Mouse (Mus musculus): ENCODE results near the gene Klra9. TPM values are rescaled to one million over a fixed set of nuclear protein-coding genes. Genes with fewer than 3 reads are reported as not detected.
"Not testable (repeated sequence)": the region's sequence is repeated elsewhere in the genome, so short reads cannot be mapped to it uniquely, and the experiment has no call there.

The Klra9 gene
- polyA plus RNA-seq (2015; fragmentation: Nextera tagmentation; extraction: Ambion mirVana): not detected in 2 replicates

DNA sequence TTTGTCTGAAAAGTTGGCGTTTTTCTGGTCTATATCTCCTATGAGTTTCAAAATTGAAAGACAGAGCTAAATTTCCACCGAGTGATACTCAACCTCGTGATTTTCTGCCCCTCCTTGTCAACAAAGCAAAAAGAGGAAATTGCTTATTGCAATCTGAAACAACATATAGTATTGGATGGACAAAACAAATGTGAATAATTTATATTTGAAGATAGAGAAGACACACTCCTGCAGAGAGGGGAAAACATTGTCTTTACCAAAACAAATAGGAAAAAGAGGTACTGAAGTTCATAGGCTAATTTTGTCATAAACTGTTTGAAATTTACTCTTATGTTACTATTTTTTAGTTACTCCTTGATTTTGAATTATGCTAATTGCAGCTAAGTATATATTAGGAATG is at the start of gene Klra9:
TSS of gene Klra9 (minus strand) at position 101 of the 400 bp plus-strand sequence.
- not testable (repeated sequence) for ATAC-seq (ENCODE audit: insufficient number of reproducible peaks, low FRiP score, low TSS enrichment, low read depth); H3K4me2 ChIP-seq; H3K27ac ChIP-seq; H3K9me3 ChIP-seq; H3K9ac ChIP-seq; H3K36me3 ChIP-seq; H3K27me3 ChIP-seq; H3K4me3 ChIP-seq; H3K4me1 ChIP-seq
- 55% methylated on average over 3 of the region's 3 CpGs for WGBS

DNA sequence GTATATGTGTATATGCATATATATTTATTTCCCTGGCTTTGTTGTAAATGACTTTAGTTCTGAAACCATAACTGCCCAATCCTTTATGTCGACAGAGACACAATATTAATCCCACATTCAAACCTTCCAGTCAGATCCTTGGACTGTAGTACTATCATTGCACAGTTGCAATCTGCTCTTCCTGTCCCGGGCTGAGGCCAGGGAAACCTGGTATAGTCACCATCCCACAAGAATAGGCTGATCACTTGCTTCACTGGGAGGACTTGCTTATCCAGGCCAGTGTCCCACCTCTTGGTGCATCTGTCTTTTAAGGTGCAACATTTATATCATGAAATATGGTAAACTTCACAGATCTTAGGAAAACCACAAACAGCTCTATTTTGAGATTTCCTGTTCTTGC is 44.6 kb upstream of the Klra9 start:
- Histone ChIP-seq H3K4me1 (no peaks in the 10 kb centered on the region), H3K4me2 (no peak overlapping the region), H3K27ac (no peak overlapping the region), H3K27me3 (no peaks in the 10 kb centered on the region), H3K9me3 (no peaks in the 10 kb centered on the region), H3K4me3 (no peak overlapping the region), H3K9ac (no peak overlapping the region), H3K36me3 (no peaks in the 10 kb centered on the region)
- no peak for ATAC-seq (ENCODE audit: insufficient number of reproducible peaks, low FRiP score, low TSS enrichment, low read depth)
- WGBS: 70% methylated on average over 2 of the region's 2 CpGs

DNA sequence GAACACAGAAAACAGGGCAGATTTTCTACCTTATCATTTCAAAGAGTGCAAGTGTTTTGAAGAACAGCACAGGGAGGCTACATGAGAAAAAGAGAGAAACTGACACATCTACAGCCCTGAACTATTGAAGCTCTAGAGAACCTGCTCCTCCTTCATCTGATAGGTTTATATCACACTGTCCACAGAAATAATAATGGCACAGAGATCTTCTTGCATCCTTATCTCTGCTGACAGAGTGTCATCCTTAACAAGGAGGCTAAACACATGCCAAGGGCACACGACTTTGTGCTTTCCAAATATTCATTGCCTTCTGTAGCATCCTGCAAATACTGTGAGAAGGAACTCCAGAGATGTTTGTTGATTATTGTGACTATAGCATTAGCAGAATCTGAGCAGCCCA is 43.7 kb upstream of the Klra9 start:
- no peak for ATAC-seq (ENCODE audit: insufficient number of reproducible peaks, low FRiP score, low TSS enrichment, low read depth)
- WGBS: 48% methylated on average over 1 of the region's 1 CpGs
- Histone ChIP-seq H3K27me3 (no peaks in the 10 kb centered on the region), H3K9ac (no peak overlapping the region), H3K36me3 (no peaks in the 10 kb centered on the region), H3K4me1 (no peaks in the 10 kb centered on the region), H3K27ac (no peak overlapping the region), H3K4me2 (no peak overlapping the region), H3K4me3 (no peak overlapping the region), H3K9me3 (no peaks in the 10 kb centered on the region)

DNA sequence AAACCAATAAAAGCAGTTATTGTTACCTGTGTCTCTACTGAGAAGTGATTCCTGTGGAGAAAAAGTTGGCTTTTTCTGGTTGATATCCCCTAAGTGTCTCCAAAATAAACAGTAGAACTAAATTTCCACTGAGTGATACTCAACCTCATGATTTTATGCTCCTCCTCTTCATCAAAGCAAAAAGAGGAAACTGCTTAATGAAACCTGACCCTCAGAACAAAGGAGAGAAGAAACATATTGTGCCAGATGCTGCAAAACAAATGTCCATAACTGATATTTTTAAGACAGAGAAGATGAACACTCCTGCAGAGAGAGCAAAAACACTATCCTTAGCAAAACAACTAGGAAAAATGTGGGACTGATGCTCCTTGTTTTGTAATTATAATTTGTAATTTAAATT is 40.3 kb upstream of the Klra9 start, which contains the start of gene Klra7:
TSS of gene Klra7 (minus strand) at position 101 of the 400 bp plus-strand sequence.
- no peak for ATAC-seq (ENCODE audit: insufficient number of reproducible peaks, low FRiP score, low TSS enrichment, low read depth)
- no peak within 1 kb of the TSS for H3K9ac ChIP-seq
- H3K36me3 ChIP-seq: no peaks in the 10 kb centered on the region
- H3K9me3 ChIP-seq: no peaks in the 10 kb centered on the region
- no peaks in the 10 kb centered on the region for H3K27me3 ChIP-seq
- no peak within 1 kb of the TSS for H3K4me2 ChIP-seq
- no peaks in the 10 kb centered on the region for H3K4me1 ChIP-seq
- no peak within 1 kb of the TSS for H3K4me3 ChIP-seq
- no peak within 1 kb of the TSS for H3K27ac ChIP-seq

- WGBS: 90% methylated on average over 1 of the region's 1 CpGs
- H3K9me3 ChIP-seq; ATAC-seq (ENCODE audit: insufficient number of reproducible peaks, low FRiP score, low TSS enrichment, low read depth); H3K4me2 ChIP-seq; H3K4me1 ChIP-seq; H3K9ac ChIP-seq; H3K27ac ChIP-seq; H3K36me3 ChIP-seq; H3K27me3 ChIP-seq; H3K4me3 ChIP-seq: not testable (repeated sequence)
These were observed 4.5 kb upstream of the Klra9 start for GRCm38 (mm10) chr6:130197453-130197852.

DNA sequence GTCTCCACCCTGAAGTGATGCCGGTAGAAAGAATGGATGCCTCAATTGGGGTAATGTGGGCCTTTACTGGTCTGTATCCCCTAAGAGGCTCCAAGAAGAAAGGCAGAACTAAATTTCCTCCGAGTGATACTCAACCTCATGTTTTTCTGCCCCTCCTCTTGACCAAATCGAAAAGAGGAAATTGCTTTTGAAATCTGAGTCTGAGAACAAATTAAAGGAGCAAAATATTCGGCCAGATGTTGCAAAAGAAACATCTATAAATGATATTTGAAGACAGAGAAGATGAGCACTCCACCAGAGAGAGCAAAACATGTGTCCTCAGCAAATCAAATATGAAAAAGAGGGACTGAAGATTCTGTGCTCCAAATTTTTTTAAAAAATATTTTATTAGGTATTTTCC is 63.1 kb downstream of the Klra9 start, which contains the start of gene Klra8:
TSS of gene Klra8 (minus strand) at position 101 of the 400 bp plus-strand sequence.
- not testable (repeated sequence) for H3K36me3 ChIP-seq; H3K4me3 ChIP-seq; H3K27ac ChIP-seq; H3K9ac ChIP-seq; H3K9me3 ChIP-seq; H3K27me3 ChIP-seq; H3K4me1 ChIP-seq; H3K4me2 ChIP-seq; ATAC-seq (ENCODE audit: insufficient number of reproducible peaks, low FRiP score, low TSS enrichment, low read depth)
- 63% methylated on average over 4 of the region's 4 CpGs for WGBS

Other genes starting within 250 kb of the Klra9 start
- gene Klra6, start 166.2 kb downstream of the Klra9 start, polyA plus RNA-seq (2015; fragmentation: Nextera tagmentation; extraction: Ambion mirVana): not detected in 2 replicates
- gene Klra4, start 125.8 kb downstream of the Klra9 start, polyA plus RNA-seq (2015; fragmentation: Nextera tagmentation; extraction: Ambion mirVana): not detected in 2 replicates
- gene Klra8, start 63.2 kb downstream of the Klra9 start, polyA plus RNA-seq (2015; fragmentation: Nextera tagmentation; extraction: Ambion mirVana): not detected in 2 replicates
- gene Klra7, start 40.2 kb upstream of the Klra9 start, polyA plus RNA-seq (2015; fragmentation: Nextera tagmentation; extraction: Ambion mirVana): not detected in 2 replicates
- not detected in 2 replicates for gene Klra10, start 88.8 kb upstream of the Klra9 start, polyA plus RNA-seq (2015; fragmentation: Nextera tagmentation; extraction: Ambion mirVana)
- gene Klra3, start 144.5 kb upstream of the Klra9 start, polyA plus RNA-seq (2015; fragmentation: Nextera tagmentation; extraction: Ambion mirVana): not detected in 2 replicates
- not detected in 2 replicates for gene Klra1, start 193.8 kb upstream of the Klra9 start, polyA plus RNA-seq (2015; fragmentation: Nextera tagmentation; extraction: Ambion mirVana)

All from limb, embryonic 15.5 days (tissue).